Mouse (Mus musculus) heart, embryonic 14.5 days (tissue): ENCODE data around the gene Slc16a3. TPM values are rescaled to one million over a fixed set of nuclear protein-coding genes. Genes with fewer than 3 reads are reported as not detected.

ENCODE experiments used
- ATAC-seq: fragments of 200-750 bp; cut with Nextera tagmentation; 2 replicates; pipeline ENCODE4 v1.8.0; 2017; ENCODE audit warnings: low read depth, moderate TSS enrichment; ENCODE audit not compliant: insufficient number of reproducible peaks, insufficient read depth, low FRiP score
- H3K27ac ChIP-seq, 2 experiments: fragments of 200-500 bp in 1 of 2; fragments of 300-500 bp in 1 of 2; sonication (generic) in 1 of 2; replicated peaks in 1 of 2; 2 replicates each; pipeline ENCODE4 v1.5.1; 2012 to 2014; ENCODE audit warnings: low read depth in 2 of 2, low read length in 2 of 2, control low read depth in 1 of 2, mild to moderate bottlenecking in 1 of 2, mixed read lengths in 1 of 2; ENCODE audit not compliant: control insufficient read depth in 1 of 2, insufficient read depth in 1 of 2
- H3K27me3 ChIP-seq: fragments of 300-500 bp; sonication (generic); 2 replicates; pipeline ENCODE4 v1.6.1; 2014; ENCODE audit warnings: mild to moderate bottlenecking, low read length, control low read depth; ENCODE audit not compliant: control insufficient read depth, insufficient read depth
- H3K36me3 ChIP-seq: fragments of 300-500 bp; sonication (generic); 2 replicates; pipeline ENCODE4 v1.6.1; 2014; ENCODE audit warnings: mild to moderate bottlenecking, control low read depth, low read length, mixed read lengths; ENCODE audit not compliant: control insufficient read depth, insufficient read depth
- H3K4me1 ChIP-seq, 2 experiments: fragments of 200-500 bp in 1 of 2; fragments of 300-500 bp in 1 of 2; sonication (generic) in 1 of 2; 2 replicates each; pipeline ENCODE4 v1.6.1; 2012 to 2014; ENCODE audit warnings: low read length in 2 of 2, control low read depth in 1 of 2, mixed read lengths in 1 of 2; ENCODE audit not compliant: control insufficient read depth in 2 of 2, insufficient read depth in 2 of 2
- H3K4me2 ChIP-seq: fragments of 300-500 bp; sonication (generic); 2 replicates; pipeline ENCODE4 v1.6.1; 2014; ENCODE audit warnings: mild to moderate bottlenecking, low read length
- H3K4me3 ChIP-seq, 2 experiments: fragments of 200-500 bp in 1 of 2; fragments of 300-500 bp in 1 of 2; sonication (generic) in 1 of 2; 2 replicates each; pipeline ENCODE4 v1.5.1; 2012 to 2014; ENCODE audit warnings: low read length in 2 of 2, mild to moderate bottlenecking in 2 of 2, control low read depth in 1 of 2, low read depth in 1 of 2, moderate library complexity in 1 of 2; ENCODE audit not compliant: control insufficient read depth in 1 of 2, insufficient read depth in 1 of 2
- H3K9ac ChIP-seq: fragments of 300-500 bp; sonication (generic); 2 replicates; pipeline ENCODE4 v1.6.1; 2014; ENCODE audit warnings: mild to moderate bottlenecking, low read length
- H3K9me3 ChIP-seq: fragments of 300-500 bp; sonication (generic); 2 replicates; pipeline ENCODE4 v1.6.1; 2016; ENCODE audit warnings: low read length, control low read depth; ENCODE audit not compliant: control insufficient read depth
- WGBS: fragments of 180-500 bp; shearing (Covaris S2); extraction: QIAGEN DNeasy Blood & Tissue Kit; methylation state at CpG from one replicate; pipeline ENCODE4 v1.1.7; 2014; 5-methylcytosine and 5-hydroxymethylcytosine counted together
- polyA plus RNA-seq: library from polyadenylated mRNA; unstranded; fragments of >200 nt; fragmentation: Nextera tagmentation; extraction: Ambion mirVana; gene quantifications from 2 replicates; pipeline ENCODE4 v1.2.1, GENCODE M21; 2014

Gene Slc16a3
- polyA plus RNA-seq, 1 experiment from 2014 or later = 111 TPM

DNA sequence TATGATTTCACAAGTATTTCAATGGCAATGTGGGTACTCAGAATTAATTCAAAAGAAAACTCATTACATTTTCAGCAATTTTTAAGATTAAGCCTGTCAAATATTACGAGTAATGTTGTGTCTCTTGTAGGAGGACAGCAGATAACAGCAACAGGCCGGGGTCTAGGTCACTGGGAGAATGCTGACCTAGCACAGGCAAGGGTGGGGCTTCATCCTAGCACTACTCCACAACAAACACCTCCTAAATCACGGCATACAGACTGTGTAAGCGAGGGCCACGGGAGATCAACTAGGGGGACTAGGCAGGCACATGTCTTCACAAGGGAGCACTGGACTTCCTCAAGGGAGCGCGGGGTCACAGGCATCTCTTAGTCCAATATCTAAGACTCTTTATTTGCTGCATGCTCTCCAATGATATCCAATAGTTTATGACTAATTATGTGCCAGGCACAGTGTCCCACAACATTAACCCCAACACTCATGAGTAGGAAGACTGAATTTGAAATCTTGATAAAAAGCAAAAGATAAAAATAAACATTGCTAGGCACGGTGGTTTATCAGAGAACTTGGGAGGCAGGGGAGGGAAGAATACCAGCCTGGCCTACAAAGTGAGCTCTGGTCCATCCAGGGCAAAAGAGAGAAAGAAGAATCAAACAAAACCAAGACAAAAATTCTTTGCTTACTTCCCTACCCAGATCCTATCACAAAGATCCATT lies 31.6 kb downstream of the Slc16a3 start:
- peak overlapping the region in 1 of 2 experiments; percentile 33; a peak in 2 of 4 replicates for H3K27ac ChIP-seq
- WGBS = 61% methylated on average over 8 of the region's 8 CpGs
- no peak overlapping the region for H3K9ac ChIP-seq
- no peak overlapping the region for H3K4me3 ChIP-seq
- ATAC-seq = no peak
- H3K4me2 ChIP-seq = 0 out of 2 replicates have a peak overlapping the region, but pooled peaks have one; percentile 1
- no peaks in the 10 kb centered on the region for H3K9me3 ChIP-seq
- no peaks in the 10 kb centered on the region for H3K27me3 ChIP-seq
- peaks cover 1 to 25% of the 10 kb centered on the region in 2 experiments for H3K4me1 ChIP-seq
- H3K36me3 ChIP-seq = peaks cover 97% of the 10 kb centered on the region

DNA sequence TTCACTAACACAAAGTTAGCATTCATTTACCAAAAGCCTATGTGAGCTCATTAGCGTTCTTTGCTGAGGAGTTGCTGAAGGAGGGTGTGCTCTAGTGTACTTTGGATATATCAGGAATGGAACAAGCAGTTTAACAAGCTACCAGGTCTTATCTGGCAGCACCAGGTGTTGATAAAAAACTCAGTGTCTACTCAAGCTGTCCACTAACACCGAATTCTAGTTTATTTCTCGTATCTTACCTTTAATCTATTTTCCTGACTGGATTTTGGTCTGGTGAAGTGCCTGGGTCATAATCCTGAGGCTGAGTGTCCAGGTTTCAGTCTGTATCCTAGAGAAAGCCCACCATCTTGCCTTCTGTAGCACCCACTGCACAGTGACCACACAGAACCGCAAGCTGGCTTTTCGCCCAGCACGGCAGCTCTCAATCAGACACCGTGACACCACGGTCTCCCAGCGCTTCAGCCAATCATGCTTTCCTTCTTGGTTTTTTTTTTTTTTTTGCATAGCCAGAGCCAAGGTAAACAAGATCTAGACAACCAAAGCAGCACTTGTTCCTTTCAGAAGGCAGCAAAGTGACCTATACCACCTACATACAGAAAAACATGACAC lies 32.3 kb downstream of the Slc16a3 start:
- Histone ChIP-seq H3K36me3 (peaks cover 96% of the 10 kb centered on the region), H3K9ac (no peak overlapping the region)

DNA sequence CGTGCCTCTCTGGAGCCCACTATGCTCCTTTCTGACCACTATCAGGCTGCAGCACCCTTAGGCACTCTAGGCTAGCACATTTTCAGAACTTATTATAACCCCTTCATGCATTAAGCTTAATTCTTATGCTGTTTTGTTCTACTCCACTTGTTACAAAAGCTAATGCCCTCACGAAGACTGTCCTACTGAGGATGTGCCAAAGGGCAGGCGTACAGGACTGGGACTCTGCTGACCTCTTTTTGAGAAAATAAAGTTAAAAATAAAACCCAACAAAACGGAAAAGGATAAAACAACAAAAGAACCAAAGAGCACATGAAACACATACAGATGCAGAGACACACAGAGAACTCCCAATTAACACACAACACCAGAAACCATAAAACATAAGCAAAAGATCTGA lies 33.4 kb downstream of the Slc16a3 start:
- Histone ChIP-seq H3K9ac (no peak overlapping the region), H3K4me2 (no peak overlapping the region), H3K9me3 (no peaks in the 10 kb centered on the region), H3K4me1 (peaks cover 2 to 39% of the 10 kb centered on the region in 2 experiments), H3K4me3 (no peak overlapping the region), H3K27me3 (no peaks in the 10 kb centered on the region), H3K27ac (no peak overlapping the region), H3K36me3 (peaks cover 96% of the 10 kb centered on the region)
- 77% methylated on average over 4 of the region's 4 CpGs for WGBS
- ATAC-seq = no peak

More for the DNA sequence above, 32.3 kb downstream of the Slc16a3 start:
- H3K27me3 ChIP-seq = no peaks in the 10 kb centered on the region
- 45% methylated on average over 9 of the region's 9 CpGs for WGBS
- peaks cover 2 to 32% of the 10 kb centered on the region in 2 experiments for H3K4me1 ChIP-seq
- 0 out of 2 replicates have a peak overlapping the region, but pooled peaks have one; percentile 1 for H3K4me2 ChIP-seq
- no peak overlapping the region for H3K4me3 ChIP-seq
- no peak for ATAC-seq
- H3K9me3 ChIP-seq = no peaks in the 10 kb centered on the region
- peak overlapping the region in 1 of 2 experiments; percentile 33; a peak in 2 of 4 replicates for H3K27ac ChIP-seq

DNA sequence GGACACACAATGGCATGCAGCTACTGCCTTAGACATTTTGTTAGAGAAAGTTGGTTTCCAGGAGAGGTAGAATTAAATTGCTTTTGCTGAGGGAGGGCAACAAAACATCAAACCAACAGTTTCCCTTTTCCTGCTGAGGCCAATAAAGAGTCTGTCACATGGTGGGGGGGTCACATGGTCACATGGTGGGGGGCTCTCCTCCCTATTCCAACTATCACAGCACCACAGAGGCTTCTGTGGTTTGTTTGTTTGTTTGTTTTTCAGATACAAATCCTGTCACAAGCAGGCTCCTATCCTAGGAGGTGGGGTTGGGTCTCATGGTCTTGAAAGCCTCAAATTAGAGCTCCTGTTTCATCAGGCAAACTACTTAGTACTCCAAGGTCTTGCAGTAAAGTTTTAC lies 34.2 kb downstream of the Slc16a3 start:
- Histone ChIP-seq H3K4me2 (no peak overlapping the region), H3K27me3 (no peaks in the 10 kb centered on the region), H3K9me3 (no peaks in the 10 kb centered on the region), H3K4me1 (peaks cover 2 to 47% of the 10 kb centered on the region in 2 experiments), H3K36me3 (peaks cover 96% of the 10 kb centered on the region), H3K27ac (no peak overlapping the region), H3K4me3 (no peak overlapping the region), H3K9ac (no peak overlapping the region)
- no peak for ATAC-seq

DNA sequence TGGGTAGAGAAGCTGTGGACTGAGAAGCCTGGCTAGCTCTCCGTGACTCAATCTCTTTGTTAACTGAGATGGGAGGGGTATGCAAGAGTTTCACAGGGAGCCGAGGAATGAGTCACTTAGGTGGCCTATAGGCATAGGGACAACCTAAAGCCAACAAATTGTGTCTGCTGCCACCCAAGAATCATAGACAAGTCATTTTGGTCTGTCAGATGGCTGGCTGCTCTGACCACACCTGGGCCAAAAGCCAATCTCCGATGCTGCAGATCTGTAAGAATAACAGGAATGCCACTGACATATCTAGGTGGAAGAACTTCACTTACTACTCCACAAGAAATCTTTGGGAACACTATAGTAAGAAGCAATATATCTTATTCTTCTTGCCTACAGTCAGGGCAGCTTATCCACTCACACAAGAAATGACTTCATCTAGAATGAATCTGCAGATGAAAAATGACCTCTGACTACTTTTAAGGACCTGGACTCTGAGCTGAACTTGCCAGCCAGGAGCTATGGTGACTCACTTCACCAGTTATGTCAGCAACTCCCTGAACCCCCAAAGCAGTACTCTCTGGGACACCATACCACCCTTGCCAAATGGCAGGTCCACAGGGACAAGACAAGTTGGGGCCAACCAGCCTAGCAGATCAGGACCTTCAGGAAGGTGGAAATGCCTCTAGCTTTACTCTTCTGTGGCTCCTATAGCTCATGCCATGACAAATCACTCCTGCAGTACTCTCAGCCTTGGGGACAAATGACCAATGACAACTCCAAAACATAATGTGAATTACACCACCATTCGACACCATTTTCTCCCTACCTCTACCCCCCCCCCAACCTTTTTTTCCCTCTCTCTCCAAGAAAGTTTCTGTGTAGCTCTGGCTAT lies 36.4 kb downstream of the Slc16a3 start:
- Histone ChIP-seq H3K4me2 (no peak overlapping the region), H3K36me3 (peaks cover 75% of the 10 kb centered on the region), H3K27ac (peak overlapping the region in 1 of 2 experiments; percentile 25; a peak in 1 of 4 replicates), H3K4me3 (no peak overlapping the region), H3K9me3 (no peaks in the 10 kb centered on the region), H3K27me3 (no peaks in the 10 kb centered on the region), H3K9ac (no peak overlapping the region), H3K4me1 (peaks cover 12 to 69% of the 10 kb centered on the region in 2 experiments)
- no peak for ATAC-seq
- WGBS = 60% methylated on average over 4 of the region's 4 CpGs

DNA sequence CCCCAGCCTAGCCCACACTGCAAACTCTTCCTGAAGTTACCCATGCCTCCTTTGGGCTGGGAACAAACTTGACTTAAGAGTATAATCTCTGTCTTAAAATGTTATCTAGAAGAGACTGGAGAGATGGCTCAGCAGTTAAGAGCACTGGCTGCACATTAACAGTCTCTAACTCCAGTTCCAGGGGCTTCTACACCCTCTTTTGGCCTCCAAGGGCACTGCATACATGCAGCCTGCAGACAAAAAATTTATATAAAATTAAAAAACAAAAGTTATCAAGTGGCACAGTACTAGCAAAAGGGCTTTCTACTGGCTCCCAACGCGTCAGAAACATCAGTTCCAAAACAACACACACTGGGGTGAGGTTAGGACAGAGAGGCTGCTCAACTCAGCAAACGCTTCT lies 39.3 kb downstream of the Slc16a3 start:
- Histone ChIP-seq H3K4me2 (peak overlapping the region; percentile 6; the same call in 1 of the 2 replicates), H3K9ac (no peak overlapping the region), H3K27me3 (no peaks in the 10 kb centered on the region), H3K4me3 (no peak overlapping the region), H3K27ac (0 out of 4 replicates have a peak overlapping the region, but pooled peaks of 1 of the 2 experiments have one; percentile 9), H3K9me3 (no peaks in the 10 kb centered on the region), H3K36me3 (peaks cover 47% of the 10 kb centered on the region), H3K4me1 (peaks cover 19 to 69% of the 10 kb centered on the region in 2 experiments)
- 76% methylated on average over 3 of the region's 3 CpGs for WGBS
- ATAC-seq = no peak

DNA sequence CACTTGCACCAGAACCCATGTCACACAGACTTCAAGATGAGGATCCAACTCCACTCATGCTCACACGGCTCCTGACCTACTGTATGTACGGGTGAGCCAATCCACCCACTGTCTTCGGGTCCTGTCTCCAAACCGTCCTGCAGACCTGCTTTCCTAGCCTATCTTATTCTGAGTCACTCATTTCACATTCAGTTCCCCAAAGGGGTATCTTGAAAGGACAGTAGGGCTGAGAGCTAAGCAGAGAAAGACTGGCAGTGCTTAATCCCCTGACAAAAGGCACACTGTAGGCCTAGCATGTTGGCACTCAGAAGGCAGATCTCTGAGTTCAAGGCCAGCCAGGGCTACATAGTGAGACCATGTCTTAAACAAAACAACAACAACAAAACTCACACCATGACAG lies 40.1 kb downstream of the Slc16a3 start:
- H3K4me3 ChIP-seq = no peak overlapping the region

More for the DNA sequence above, 40.1 kb downstream of the Slc16a3 start:
- no peak overlapping the region for H3K27ac ChIP-seq
- H3K27me3 ChIP-seq = no peaks in the 10 kb centered on the region
- peak overlapping the region; percentile 100; the same call in 1 of the 2 replicates for H3K9ac ChIP-seq
- ATAC-seq = no peak
- H3K4me2 ChIP-seq = peak overlapping the region; percentile 86
- peaks cover 20 to 76% of the 10 kb centered on the region in 2 experiments for H3K4me1 ChIP-seq
- 58% methylated on average over 4 of the region's 4 CpGs for WGBS
- H3K9me3 ChIP-seq = no peaks in the 10 kb centered on the region
- H3K36me3 ChIP-seq = peaks cover 39% of the 10 kb centered on the region
